Mouse (Mus musculus): ENCODE data around the gene Shank3. TPM values are rescaled to one million over a fixed set of nuclear protein-coding genes. Genes with fewer than 3 reads are reported as not detected.

Gene Shank3
- total RNA-seq, 1 experiment from 2014 or later: 14.9 TPM

DNA sequence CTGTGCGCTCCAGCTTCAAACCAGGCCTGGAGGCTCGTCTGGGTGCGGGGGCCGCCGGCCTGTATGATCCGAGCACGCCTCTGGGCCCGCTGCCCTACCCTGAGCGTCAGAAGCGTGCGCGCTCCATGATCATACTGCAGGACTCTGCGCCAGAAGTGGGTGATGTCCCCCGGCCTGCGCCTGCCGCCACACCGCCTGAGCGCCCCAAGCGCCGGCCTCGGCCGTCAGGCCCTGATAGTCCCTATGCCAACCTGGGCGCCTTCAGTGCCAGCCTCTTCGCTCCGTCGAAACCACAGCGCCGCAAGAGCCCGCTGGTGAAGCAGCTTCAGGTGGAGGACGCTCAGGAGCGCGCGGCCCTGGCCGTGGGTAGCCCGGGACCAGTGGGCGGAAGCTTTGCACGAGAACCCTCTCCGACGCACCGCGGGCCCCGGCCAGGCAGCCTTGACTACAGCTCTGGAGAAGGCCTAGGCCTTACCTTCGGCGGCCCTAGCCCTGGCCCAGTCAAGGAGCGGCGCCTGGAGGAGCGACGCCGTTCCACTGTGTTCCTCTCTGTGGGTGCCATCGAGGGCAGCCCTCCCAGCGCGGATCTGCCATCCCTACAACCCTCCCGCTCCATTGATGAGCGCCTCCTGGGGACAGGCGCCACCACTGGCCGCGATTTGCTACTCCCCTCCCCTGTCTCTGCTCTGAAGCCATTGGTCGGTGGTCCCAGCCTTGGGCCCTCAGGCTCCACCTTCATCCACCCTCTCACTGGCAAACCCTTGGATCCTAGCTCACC, 48.6 kb downstream of the Shank3 start:
- ATAC-seq (replicated peaks; ENCODE audit: low read depth, poor library complexity, severe bottlenecking): no peak

DNA sequence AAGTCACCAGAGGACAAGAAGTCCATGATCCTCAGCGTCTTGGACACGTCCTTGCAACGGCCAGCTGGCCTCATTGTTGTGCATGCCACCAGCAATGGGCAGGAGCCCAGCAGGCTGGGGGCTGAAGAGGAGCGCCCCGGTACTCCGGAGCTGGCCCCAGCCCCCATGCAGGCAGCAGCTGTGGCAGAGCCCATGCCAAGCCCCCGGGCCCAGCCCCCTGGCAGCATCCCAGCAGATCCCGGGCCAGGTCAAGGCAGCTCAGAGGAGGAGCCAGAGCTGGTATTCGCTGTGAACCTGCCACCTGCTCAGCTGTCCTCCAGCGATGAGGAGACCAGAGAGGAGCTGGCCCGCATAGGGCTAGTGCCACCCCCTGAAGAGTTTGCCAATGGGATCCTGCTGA, 49.4 kb downstream of the Shank3 start:
- ATAC-seq (replicated peaks; ENCODE audit: low read depth, poor library complexity, severe bottlenecking): no peak

DNA sequence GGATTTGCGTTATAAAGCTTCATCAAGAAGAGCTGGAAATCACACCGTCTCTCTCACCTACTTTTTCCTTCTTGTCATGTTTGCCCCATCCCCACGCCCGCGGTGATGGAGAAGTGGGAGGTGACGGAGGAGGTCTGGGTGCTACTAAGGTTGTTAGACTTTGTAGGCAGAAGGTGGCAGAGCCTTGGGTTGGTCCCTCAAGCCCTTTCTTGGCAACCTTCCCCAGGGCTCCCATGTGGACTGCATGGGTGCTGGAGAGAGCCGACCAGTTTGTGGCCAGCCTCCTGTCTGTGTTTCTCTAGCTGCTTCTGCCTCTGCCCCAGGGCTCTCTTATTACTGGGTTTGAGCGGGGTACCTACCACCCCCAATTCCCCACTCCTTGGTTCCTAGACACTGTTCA, 51.1 kb downstream of the Shank3 start:
- no peak for ATAC-seq (replicated peaks; ENCODE audit: low read depth, poor library complexity, severe bottlenecking)

DNA sequence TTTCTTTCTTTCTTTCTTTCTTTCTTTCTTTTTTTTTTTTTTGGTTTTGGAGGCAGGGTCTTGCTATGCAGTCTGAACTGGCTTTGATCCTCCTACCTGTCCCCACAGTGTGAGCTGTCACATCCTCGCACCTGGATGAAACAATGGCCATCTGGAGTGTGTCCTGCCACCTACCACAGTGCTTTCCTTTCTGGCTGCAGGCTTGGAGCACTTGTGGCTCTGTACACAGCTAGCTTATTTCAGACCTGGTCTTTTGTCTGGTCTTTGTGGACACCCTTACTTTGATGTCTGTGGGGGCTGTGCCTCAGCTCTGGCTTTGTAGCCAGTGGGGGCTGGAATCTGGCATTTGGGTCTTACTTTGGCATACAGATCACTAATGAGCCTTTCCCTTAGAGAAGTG, 52.3 kb downstream of the Shank3 start:
- ATAC-seq (replicated peaks; ENCODE audit: low read depth, poor library complexity, severe bottlenecking): no peak

DNA sequence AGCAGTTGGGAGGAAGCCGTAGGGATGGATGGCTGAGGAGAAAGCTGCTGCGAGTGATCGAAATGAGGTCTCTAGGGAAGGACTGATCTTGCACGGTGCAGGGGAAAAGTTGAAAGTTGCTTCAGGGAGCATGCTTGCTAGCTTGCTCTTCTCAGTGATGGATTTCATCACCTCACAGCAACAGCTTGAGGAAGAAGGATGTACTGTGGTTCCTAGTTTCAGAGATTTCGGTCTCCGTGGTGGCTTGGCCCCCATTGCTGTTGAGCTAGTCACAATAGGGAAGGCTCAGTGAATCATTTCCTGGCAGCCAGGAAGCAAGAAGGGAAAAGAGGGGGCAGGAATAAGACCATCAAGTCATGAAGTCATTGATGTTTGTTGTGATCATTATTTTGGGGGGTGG, 56.2 kb downstream of the Shank3 start:
- 0 out of 2 replicates have a peak, but pooled peaks have one; percentile 13 for ATAC-seq (replicated peaks; ENCODE audit: low read depth, poor library complexity, severe bottlenecking)

DNA sequence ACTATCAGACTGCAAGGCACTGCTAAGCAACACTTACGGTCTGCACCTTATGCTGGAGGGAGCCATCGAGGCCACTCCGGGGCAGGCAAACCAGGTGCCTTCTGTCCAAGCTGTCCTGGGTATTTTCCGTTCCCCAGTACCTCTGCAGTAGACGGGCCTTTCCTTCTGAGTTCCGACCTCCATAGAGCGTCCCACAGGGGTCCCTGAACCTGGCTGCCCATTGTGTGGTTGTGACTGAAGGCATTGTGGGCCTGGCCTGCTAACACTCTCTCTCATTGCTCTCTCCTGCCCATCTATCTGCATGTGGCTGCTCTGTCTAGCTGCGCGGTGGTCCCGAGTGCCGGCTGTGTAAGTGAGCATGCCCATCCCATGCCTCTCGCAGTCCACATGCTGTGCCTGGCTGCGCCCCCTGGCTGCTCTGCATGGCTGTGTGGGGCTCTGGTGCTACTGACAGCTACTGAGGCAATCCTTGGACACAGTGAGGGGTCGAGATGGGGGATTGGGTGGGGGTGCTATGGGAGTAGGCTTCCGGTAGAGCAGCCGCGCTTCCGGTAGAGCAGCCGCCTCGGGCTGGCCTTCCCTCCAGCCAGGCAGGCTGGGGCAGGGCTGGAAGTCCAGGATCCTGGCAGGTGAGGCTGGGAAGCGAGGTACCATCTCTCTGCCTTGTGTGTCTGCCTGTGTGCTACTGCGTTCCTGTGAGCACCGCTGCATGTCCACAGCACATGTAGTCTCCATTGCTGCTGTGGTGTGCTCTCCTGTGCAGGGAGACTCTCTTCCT, 57.2 kb downstream of the Shank3 start:
- no peak for ATAC-seq (replicated peaks; ENCODE audit: low read depth, poor library complexity, severe bottlenecking)

DNA sequence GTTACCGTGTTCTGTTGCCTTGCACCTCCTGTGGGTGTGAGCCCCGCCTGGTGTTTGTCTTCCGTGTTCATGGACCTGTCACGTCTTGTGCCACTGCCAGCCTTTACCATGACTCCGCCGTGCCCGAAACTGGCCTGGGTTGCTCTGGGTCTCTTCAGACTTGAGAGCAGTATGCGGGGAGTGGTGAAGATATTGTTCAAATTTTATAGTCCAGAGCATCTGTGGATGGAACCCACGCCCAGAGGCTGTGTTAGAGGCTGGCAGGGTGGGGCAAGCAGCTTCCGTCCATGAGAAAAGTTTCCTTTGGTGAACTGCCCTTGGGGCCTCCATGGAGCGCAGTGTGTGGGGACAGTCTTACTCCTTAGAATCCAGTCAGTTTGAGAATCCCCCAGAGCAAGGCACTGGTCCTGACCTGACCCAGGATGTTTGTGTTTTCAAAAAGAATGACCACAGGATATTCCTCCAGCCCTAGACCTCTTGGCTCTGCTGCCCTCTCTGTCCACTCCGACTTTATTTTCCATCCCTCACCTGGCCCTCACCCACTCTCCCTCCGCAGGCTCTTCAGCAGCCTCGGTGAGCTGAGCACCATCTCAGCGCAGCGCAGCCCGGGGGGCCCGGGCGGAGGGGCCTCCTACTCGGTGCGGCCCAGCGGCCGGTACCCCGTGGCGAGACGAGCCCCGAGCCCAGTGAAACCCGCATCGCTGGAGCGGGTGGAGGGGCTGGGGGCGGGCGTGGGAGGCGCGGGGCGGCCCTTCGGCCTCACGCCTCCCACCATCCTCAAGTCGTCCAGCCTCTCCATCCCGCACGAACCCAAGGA, 58.0 kb downstream of the Shank3 start:
- ATAC-seq (replicated peaks; ENCODE audit: low read depth, poor library complexity, severe bottlenecking): no peak

DNA sequence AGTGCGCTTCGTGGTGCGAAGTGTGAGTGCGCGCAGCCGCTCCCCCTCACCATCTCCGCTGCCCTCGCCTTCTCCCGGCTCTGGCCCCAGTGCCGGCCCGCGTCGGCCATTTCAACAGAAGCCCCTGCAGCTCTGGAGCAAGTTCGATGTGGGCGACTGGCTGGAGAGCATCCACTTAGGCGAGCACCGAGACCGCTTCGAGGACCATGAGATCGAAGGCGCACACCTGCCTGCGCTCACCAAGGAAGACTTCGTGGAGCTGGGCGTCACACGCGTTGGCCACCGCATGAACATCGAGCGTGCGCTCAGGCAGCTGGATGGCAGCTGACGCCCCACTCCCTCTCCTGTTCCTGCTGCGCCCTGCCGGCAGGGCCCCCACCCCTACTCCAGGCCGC, 58.6 kb downstream of the Shank3 start:
- no peak for ATAC-seq (replicated peaks; ENCODE audit: low read depth, poor library complexity, severe bottlenecking)

DNA sequence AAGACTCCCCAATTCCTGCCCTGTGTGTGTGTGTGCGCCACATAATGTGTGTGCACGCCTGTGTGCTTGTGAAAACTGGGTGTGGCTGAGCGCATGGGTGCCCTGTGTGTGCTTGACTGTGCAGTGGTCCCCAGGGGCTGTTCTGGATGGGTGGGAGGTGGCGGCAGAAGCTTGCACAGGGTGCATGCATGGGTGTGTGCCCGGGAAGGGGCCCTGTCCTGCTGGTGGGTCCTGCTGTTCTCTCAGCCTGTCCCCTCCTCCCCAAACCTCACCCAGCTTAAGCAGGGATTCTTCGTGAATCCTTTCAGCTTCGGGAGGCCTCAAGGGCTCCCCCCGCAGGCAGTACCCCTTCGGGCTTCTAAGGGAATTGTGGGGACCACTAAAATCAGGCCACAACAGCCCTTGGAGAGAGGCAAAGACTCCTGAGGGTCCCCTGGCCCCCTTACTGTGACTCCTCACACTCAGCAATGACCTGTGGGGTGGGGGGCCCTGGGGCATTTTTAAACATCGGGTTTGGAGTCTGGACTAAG, 59.8 kb downstream of the Shank3 start:
- ATAC-seq (replicated peaks; ENCODE audit: low read depth, poor library complexity, severe bottlenecking): no peak

DNA sequence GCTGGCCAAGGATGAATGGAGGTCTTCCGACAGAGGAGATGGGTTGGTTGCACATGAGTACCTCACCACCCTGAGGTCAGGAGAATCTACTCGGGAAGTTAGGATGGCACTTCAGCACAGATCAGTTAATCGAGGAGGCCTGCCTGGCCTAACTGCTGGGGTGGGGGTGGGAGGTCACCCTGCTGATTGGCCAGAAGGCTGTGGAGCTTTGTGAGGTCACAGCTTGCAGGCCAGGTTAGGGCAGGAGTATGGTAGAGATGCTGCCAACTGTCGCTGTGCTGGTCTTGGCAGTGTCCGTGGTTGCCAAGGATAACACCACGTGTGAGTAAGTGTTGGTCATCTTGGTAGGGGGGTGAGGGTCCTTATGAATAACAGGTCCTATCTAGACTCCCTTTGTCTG, 68.7 kb downstream of the Shank3 start, which contains the start of gene Acr:
Gene Acr, plus strand, starts transcription at position 213 of the 400 bp plus-strand sequence.
- ATAC-seq (replicated peaks; ENCODE audit: low read depth, poor library complexity, severe bottlenecking): no peak

DNA sequence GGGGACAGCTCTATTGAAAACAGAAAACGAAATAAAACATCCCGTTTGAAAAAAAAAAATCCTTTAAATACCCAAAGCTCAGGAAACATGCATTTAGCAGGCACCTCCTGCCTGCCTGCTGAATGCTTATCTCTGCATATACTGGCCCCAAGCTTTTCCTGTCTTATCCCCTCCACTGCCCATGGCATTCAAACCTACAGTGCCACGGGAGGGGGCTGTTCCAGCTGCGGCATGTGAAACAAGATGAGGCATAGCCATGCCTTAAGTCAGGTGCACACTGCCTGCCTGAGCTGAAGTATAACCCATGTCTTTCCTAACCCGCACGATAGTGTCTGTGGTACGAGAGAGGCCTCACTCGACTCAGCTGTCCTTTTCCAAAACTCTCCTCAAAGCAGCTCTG, 72.7 kb downstream of the Shank3 start:
- ATAC-seq (replicated peaks; ENCODE audit: low read depth, poor library complexity, severe bottlenecking): peak; percentile 79

DNA sequence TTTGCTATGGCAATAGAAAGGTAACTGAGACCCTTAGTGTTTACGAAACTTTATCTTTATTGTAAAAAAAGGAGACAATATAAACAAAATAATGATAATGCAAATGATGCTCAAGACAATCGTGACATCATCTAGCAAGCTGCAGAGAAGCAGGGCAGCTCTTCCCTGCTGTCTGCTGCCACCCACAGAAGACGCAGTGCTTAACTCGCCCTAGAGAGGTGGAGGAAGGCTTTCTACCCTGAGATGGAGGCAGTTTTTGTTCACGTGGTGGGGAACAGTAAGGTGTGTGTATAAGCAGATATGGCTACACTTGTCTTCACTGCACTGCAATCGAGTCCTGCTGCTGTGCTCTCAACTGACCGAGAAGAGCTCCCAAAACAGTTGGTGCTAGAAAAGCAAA, 83.1 kb downstream of the Shank3 start:
- ATAC-seq (replicated peaks; ENCODE audit: low read depth, poor library complexity, severe bottlenecking): no peak

DNA sequence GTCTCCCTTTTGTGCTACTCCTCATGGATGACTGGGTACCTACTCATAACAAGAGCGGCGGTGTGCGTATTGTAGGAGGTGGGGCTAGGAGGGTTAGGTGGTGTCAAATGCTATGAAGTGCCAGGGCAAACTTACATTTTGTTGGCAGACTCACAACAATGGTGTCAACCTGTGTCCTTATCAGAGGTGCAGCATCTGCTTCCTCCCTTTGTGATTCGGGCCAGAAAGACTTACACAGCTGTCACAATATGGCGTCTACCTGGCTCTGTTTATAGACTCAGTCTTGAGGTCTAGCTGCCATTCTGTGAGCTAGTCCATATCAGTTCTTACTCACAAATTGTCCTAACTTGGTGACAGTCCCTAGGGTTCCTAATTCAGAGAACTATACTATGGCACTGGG, 85.7 kb downstream of the Shank3 start:
- no peak for ATAC-seq (replicated peaks; ENCODE audit: low read depth, poor library complexity, severe bottlenecking)

DNA sequence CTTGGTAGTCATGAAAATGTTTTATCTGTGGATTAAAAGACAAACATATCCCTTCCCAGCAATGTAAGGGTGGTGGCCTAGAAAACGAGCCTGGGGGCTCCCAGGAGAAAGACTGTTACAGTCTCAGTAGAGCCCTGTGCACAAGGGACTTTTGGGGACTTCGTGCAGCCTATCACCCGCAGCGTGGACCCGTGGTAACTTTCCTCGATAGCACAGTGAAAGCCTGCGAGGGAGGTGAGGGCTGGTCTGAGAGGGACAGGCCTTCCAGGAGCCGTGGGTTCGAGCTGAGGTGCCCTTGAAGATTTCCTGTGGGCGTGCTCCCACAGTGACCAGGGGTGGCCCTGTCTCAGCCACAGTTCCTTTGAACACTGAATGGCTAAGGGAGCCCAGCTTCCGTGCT, 86.2 kb downstream of the Shank3 start:
- ATAC-seq (replicated peaks; ENCODE audit: low read depth, poor library complexity, severe bottlenecking): no peak

DNA sequence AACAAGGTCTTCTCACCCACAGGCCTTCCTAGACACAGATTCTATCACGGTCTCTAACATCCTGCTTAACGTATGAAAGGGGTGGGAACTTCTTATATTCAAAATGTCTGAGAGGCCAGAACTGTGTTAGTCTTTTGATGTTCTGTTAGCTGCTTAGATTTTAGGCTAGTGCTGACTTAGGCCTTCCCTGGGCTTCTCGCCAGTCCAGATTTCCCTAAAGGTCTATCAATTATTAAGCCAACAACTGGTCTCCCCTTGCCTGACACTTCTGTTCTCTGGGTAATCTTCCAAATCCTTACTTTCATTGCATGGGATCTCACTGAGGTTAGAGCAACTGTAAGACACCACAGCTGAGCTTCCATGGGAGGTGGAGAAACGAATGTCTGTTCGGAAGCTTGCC, 89.7 kb downstream of the Shank3 start:
- ATAC-seq (replicated peaks; ENCODE audit: low read depth, poor library complexity, severe bottlenecking): no peak

DNA sequence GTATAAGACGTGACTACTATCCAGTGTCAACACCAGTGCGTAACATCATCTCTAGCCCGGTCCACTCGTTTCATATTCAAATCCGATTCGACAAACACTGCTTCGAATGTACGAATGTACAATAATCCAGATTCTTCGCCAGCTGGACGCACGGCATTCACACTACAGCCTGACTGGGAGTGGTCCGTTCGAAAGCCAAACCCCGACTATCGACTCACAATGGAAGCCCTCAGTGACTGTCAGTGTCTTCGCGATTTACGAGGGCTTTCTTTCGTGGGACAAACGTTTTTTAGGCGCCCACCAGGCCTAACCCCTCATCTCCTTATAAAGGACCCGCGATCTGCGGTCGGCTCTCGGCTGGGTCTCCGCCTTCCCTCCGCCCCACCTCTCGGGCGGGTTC, 91.9 kb downstream of the Shank3 start:
- no peak for ATAC-seq (replicated peaks; ENCODE audit: low read depth, poor library complexity, severe bottlenecking)

DNA sequence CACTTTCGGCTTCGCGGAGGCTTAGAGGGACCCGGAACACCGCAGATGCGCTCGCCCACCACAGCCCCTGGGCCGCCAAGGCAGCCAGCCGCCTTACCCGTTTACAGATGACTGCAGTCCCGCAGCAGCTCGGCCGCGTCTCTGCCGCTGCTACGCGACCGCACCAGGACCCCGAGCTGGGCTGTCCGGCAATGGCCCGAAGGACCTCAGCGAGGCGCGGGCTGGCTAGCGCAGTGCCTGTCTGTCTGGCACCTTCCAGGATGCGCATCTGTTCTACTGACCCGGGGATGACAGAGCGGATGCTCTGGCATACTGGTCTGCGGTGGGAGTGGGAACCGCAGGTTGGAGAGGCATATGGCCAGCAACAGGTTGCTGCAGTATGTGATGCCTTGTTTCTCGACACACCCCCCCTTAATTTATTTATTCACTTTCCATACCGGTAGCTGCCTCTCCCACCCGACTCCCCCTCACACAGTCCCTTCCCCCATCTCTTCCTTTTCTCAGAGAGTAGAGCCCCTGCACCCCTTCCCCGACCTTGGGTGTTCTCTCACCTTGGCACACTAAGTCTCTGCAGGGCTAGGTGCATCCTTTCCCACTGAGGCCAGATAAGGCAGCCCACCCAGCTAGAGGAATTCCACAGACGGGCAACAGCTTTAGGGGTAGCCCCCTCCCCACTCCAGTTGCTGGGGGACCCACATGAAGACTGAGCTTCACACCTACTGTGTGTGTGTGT, 92.5 kb downstream of the Shank3 start, which contains the start of gene Rabl2:
Gene Rabl2, minus strand, starts transcription at position 201 of the 733 bp plus-strand sequence.
- ATAC-seq (replicated peaks; ENCODE audit: low read depth, poor library complexity, severe bottlenecking): peak; percentile 99

DNA sequence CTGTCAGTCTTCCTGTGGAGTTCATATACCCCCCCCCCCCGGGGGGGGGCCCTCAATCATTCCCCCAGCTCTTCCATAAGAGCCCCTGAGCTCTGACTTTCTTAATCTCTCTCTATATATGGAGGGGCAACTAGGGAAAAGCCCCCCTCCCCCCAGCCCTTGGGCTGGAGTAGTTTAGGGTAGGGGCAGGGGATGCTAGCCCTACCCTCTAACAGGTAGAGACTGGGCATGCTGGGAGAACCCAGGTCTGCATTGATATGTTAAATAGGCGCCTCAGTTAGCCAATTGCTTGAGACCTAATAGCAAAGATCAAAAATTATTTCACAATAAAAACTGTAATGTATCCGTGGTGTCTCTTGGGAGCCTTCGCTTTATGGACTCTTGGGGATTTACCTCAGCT, 93.1 kb downstream of the Shank3 start:
- no peak for ATAC-seq (replicated peaks; ENCODE audit: low read depth, poor library complexity, severe bottlenecking)

DNA sequence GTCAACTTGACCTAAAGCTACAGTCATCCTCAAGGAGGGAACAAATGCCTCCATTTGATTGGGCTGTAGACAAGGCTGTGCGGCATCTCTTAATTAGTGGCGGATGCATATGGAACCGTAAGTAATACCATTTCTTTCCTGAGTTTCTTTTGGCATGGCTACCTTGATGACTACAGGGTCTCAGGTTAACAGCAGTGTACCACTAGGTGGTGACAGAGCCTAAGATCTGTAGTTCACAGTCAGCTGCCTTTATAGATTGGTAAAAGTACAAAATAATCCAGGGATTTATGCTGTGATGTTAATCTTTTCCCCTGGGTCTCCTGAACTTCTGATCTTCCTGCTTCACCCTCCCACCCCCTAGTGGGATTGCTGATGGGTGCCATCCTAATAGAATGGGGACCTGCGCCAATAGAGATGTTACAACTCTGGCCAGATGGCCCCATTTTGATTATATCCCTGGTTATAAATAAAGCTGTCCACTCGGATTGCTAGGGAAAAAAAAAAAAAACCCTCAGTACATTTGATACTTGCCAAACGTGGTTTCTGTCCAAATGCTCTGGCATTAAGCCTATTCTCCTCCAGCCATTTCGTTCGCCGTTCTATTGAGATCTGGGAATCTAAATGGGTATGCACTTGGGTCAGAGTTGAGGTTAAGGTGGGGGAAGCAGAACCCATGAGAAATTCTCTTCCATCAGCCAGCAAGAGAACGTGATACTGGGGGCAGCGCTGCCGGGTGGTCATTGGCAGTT, 106.6 kb downstream of the Shank3 start:
- peak; percentile 54; the same call in 1 of the 2 replicates for ATAC-seq (replicated peaks; ENCODE audit: low read depth, poor library complexity, severe bottlenecking)
